Mouse (Mus musculus): ENCODE data around the gene Smok2b. TPM values are rescaled to one million over a fixed set of nuclear protein-coding genes. Genes with fewer than 3 reads are reported as not detected.
"Not testable (repeated sequence)": the region's sequence is repeated elsewhere in the genome, so short reads cannot be mapped to it uniquely, and the experiment has no call there.

Gene Smok2b
- total RNA-seq, 2 experiments from 2014 or later = not detected

- not testable (repeated sequence) for ATAC-seq (replicated peaks; ENCODE audit: poor library complexity, severe bottlenecking)
Measured at GRCm38 (mm10) chr17:13221921-13222320, 8.1 kb upstream of the Smok2b start.

GRCm38 (mm10) chr17:13239461-13239860 is 9.4 kb downstream of the Smok2b start:
- ATAC-seq (replicated peaks; ENCODE audit: poor library complexity, severe bottlenecking) = not testable (repeated sequence)

- peak; percentile 85 for ATAC-seq (replicated peaks; ENCODE audit: poor library complexity, severe bottlenecking)
Measured at GRCm38 (mm10) chr17:13240807-13241727, 11.0 kb downstream of the Smok2b start.

GRCm38 (mm10) chr17:13254786-13255185 is 24.7 kb downstream of the Smok2b start:
- ATAC-seq (replicated peaks; ENCODE audit: poor library complexity, severe bottlenecking) = not testable (repeated sequence)

Other genes with a start within 250 kb of the Smok2b start
- gene Wtap, start 236.1 kb upstream of the Smok2b start, total RNA-seq (2014; fragmentation: Nextera tagmentation) = 82.6 and 83.4 TPM in 2 replicates
- 208 and 223 TPM in 2 replicates for gene Wtap, start 236.1 kb upstream of the Smok2b start, total RNA-seq (2017)
- gene Sod2, start 223.4 kb upstream of the Smok2b start, total RNA-seq (2014; fragmentation: Nextera tagmentation) = 53.7 and 64.0 TPM in 2 replicates
- gene Sod2, start 223.4 kb upstream of the Smok2b start, total RNA-seq (2017) = 79.6 and 99.7 TPM in 2 replicates
- gene Gpr31b, start 178.0 kb upstream of the Smok2b start, total RNA-seq (2014; fragmentation: Nextera tagmentation) = not detected in 2 replicates
- 0.21 and 1.6 TPM in 2 replicates for gene Gpr31b, start 178.0 kb upstream of the Smok2b start, total RNA-seq (2017)
- gene Tcp10b, start 169.2 kb upstream of the Smok2b start, total RNA-seq (2014; fragmentation: Nextera tagmentation) = not detected in 2 replicates
- not detected in 2 replicates for gene Tcp10b, start 169.2 kb upstream of the Smok2b start, total RNA-seq (2017)
- not detected in 2 replicates for gene Unc93a, start 98.4 kb upstream of the Smok2b start, total RNA-seq (2014; fragmentation: Nextera tagmentation)
- gene Unc93a, start 98.4 kb upstream of the Smok2b start, total RNA-seq (2017) = not detected in 2 replicates
- gene Smok2a, start 9.1 kb upstream of the Smok2b start, total RNA-seq (2014; fragmentation: Nextera tagmentation) = not detected in 2 replicates
- gene Smok2a, start 9.1 kb upstream of the Smok2b start, total RNA-seq (2017) = not detected in 2 replicates
- gene Tcp10c, start 124.3 kb downstream of the Smok2b start, total RNA-seq (2014; fragmentation: Nextera tagmentation) = not detected in 2 replicates
- not detected in 2 replicates for gene Tcp10c, start 124.3 kb downstream of the Smok2b start, total RNA-seq (2017)

Data from granulocyte monocyte progenitor cell, adult 5-6 weeks (primary cell).